Mouse (Mus musculus): ENCODE data around the gene Il12rb1. TPM values are rescaled to one million over a fixed set of nuclear protein-coding genes. Genes with fewer than 3 reads are reported as not detected.

Il12rb1 gene
- polyA plus RNA-seq, 1 experiment, result 0.58 TPM

DNA sequence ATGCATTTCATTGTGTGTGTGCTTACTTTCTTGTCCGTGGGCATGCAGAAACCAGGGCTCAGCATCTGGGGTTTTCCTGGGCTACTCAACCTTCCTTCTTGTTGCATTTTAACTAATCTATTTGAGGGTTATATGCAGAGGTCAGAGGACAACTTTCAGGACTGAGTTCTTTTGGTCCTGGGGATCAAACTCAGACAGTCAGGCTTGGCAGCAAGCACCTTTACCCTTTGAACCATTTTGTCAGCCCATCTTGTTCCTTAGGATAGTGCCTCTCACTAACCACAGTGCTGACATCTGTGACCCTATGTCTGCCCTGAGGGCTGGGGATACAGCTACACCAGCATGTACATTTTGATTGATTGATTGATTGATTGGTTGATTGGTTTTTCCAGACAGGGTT lies 19.5 kb downstream of the Il12rb1 start:
- DNase-seq (ENCODE audit: low spot score), result no peak

DNA sequence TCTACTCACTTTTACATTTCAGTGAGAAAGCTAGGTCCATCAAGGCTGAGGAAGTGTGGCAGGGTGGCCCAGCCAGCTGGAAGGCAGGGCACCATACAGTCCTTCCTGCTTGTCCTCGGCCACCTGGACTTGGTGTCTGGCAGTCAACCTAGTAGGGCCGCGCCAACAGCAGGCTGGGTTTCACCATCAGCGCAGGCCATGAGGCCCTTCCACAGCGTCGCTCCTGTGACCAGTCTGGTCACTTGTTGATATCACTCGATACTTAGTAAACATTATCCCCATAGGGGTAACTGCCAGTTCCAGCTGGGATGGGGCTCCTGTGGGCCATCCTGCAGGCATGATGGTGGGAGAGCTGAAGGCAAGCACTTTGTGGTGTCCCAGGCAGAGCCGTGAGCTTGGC lies 23.3 kb downstream of the Il12rb1 start:
- DNase-seq (ENCODE audit: low spot score), result no peak

DNA sequence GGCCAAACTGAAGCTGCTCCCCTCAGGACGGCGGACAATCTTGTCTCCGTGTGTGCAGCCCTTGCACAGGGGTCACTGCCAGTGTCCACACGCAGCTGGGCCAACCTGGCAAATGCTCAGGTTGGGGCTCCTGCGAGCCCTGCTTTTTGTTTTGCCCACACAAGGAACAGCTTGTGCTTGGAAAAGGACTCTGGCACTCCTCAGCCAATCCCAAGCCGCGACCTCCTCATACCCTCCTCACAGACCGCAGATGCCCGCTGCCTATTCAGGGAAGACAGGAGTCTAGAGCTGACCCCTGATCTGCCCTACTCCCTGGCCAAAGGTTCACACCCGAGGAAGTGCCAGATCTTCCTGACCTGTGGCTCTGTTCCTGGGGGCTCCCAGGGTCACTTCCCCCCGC lies 24.1 kb downstream of the Il12rb1 start:
- DNase-seq (ENCODE audit: low spot score), result no peak

DNA sequence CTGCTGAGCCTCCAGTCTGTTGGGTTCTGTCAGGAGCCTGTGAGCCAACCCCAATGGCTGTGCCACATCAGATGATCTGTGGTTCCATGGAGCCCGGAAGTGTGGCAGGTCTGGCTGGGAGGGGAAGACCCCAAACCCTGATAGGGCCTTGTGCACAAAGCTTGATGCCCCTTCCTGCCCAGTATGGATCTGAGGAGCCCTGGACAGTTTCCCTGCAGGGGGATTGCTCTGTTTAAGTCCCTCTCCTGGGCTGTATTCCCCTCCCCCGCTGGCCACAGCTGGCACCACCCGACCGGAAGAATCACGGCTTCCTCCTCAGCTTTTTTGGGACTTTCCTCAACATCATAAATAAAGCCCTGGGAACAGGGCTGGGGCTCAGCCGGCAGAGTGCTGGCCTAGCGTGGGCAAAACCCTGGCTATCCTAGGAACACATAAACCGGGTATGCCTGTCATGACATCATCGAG lies 24.8 kb downstream of the Il12rb1 start:
- DNase-seq (ENCODE audit: low spot score), result no peak

DNA sequence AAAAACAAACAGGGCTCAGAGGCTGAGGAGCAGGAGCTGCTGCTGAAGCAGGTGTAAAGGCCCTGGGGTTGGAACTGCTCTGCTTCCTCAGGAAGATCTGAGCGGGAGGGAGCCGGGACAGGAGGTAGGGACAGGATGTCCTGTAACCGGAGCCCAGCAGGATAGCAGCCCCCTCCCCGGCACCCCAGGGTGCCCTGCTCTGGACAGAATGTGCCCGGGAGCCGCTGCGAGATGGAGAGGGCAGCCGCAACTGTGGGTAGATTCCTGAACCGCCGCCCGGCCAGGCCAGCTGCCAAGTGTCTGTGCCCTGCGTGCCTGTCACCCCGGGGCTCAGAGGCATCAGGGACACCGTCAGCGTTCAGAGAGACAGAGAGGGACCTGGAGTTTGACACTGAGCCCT lies 25.3 kb downstream of the Il12rb1 start:
- DNase-seq (ENCODE audit: low spot score), result no peak

DNA sequence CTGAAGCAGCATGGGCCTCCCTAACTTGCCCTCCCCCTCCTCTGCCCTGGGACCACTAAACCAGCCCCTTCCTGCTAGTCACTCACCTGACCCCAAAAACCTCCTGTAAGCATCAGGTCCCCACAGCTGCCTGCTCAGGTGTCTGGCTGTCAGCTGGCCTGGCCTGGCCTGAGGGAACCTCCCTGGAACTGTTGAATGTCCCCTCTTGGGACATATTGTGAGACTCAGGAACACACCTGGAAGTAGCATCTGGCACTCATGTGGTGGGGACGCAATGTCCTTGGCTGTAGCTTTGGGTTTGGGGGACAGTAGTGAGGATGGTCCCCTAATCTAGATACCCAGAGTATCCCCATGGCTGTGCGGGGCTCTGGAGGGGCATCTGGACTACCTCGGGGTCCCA lies 25.8 kb downstream of the Il12rb1 start:
- no peak for DNase-seq (ENCODE audit: low spot score)

DNA sequence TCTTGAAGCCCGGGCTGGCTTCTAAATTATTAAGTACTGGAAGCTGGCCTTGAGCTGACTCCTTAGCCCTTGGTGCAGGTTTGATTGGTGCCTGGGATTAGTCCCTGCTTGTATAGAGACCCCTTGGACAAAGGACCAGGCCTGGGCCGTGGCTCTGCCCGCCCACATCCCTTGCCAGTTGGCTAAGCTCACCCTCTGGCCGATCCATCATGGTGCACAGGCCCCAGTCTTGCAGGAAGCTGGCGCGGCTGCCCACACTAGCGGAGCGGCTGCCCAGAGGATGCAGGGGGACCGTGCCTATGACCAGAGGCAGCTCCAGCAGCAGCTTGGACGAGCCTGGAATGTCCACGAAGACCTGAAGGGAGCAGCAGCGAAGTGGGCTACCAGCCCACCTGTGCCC lies 28.4 kb downstream of the Il12rb1 start:
- DNase-seq (ENCODE audit: low spot score), result no peak

DNA sequence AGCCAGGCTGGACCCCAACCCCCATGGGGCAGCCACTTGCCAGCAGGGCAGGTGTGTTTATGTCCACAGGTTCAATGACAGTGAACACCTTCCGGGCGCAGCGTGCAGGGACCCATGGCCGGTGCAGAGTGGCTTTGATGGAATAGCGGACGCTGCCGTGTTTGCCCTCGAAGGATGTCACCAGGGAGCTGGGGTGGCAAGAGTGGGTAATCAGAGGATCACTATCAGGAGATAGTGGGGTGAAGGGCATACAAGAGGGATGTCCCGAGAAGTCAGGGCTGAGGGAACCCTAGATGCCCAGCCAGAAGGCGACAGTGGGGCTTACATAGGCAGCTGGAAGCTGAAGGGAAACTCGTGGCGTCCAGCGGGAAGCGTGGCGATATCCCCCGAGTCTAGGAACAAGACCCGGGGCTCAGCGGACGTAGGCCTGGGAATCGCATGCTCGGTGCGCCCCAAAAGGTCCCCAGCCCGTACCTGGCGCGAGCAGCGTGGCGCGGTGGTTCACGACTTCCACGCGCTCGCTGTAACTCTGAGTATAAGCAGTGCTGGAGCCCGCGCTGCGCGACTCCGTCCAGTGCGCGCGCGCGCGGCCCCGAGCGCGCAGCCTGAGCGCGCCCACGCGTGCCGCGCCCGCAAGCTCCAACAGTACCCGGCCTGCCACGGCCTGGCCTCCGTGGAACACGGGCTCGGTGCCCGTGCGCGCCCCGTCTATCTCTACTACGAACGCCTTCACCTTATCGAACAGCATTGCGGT lies 30.6 kb downstream of the Il12rb1 start:
- DNase-seq (ENCODE audit: low spot score), result peak; percentile 48

DNA sequence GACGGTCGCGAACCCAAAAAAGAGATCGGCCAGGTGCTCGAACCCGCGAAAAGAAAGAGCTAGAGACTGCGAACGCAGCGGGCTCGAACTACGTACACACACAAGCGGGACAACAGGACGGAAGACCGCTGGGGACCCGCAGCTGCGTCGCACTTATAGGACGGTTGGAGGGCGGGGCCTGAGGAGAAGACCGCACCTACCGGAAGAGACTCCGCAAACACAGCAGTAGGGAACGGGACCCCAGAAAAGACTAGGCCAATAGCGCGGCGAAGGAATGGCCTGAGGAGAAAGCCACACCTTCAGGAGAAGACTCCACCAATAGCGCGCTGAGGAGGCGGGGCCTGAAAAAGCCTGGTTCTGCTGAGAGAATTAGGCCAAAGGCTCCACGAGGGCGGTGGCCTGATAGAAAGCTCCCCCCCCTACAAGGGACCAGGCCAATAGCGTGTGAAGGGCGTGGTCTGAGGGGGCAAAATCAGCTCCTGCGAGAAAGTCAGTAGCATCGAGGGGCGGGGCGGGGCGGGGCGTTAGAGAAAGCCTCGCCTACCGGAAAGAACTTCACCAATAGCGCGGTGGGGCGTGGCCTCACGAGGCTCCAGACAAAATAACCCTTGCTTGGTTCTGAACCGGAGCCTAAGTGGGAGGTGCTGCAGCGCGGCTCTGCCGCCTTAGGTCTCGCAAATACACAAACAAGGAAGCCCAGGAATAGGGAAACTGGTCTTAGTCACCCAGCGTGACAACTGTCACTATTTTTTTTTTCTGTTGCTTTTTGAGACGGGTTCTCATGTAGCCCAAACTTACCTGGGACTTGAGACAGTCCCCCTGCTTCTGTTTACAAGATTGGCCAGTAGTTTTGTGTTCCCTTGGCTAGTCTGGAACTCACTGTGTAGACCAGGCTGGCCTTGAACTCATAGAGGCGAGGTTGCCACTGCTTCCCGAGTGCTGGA lies 31.4 kb downstream of the Il12rb1 start, which contains the start of gene Arrdc2:
Gene Arrdc2 (minus strand): TSS at position 313 of the 944 bp plus-strand sequence.
- DNase-seq (ENCODE audit: low spot score), result peak; percentile 90

DNA sequence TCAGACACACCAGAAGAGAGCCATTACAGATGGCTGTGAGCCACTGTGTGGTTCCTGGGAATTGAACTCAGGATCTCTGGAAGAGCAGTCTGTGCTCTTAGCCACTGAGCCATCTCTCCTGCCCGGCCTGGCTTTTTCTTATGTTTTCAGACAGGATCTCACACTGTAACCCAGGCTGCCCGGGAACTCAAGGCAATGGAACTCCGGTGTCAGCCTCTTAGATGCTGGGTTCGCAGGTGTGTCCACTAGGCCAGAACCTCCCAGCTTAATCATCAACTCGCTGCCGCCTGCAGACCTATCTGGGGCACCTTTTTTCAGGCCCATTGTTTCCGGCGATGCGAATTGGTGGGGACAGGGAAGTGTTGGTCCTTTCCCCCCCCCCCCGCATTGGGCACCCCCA lies 32.3 kb downstream of the Il12rb1 start:
- no peak for DNase-seq (ENCODE audit: low spot score)

DNA sequence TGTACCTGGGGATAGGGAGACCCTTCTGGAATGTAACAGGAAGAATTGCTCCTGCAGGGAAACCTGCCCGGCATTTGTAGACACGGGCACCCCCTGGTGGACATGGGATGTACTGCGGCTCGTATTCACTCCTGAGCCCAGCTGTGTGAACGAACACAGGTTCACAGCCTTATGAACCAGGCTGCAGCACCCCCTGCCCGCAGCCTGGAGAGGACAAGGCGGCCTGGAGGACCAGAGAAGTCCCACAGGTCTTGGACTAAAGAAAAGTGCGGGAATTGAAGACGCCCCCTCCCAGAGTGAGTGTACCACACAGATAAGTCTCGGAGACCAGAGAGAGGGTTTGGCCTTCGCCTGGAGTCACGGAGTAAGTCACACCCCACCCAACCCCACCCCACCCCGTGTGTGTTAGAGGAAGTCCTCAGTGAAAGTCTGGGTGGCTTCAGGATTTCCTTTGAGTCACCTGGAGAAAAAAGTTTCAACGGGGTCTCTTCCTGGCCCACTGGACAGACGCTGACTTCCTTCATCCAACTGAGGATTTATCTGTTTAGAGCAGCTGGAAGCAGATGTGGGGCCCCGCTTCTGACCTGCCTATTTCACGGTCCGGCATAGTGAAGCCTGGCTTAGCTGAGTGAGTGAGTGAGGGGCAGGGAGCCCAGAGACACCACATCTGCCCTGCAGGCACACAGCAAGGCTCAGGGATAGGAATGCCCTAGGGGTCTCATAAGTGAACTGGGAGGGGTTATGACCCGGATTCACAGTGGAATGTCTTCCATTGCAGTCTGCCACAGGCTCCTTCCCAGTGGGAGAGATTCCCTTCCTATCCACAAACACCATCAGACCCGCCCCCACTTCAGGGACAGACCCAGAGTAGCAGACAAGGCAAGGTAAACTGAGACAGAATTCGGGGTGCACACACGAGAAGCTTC lies 33.2 kb downstream of the Il12rb1 start:
- peak; percentile 83 for DNase-seq (ENCODE audit: low spot score)

DNA sequence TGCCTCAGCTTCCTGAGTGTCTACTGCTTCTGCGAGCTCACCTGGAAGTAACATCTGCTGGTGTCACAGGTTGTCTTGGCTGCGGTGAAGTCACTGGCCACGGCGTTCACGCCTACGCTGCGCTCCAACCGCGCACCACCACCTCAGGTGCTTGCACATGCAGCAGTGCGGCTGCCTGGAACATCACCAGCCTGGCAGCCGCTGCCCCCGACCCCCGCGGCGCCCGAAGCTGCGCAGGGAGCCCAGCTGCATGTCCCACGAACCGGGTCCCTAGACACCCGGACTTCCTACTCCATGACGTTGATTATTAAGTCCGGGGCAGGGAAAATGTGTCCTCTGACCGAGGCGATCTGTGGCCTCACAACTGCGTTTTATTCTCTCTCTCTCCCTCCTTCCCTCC lies 34.2 kb downstream of the Il12rb1 start:
- DNase-seq (ENCODE audit: low spot score), result no peak

DNA sequence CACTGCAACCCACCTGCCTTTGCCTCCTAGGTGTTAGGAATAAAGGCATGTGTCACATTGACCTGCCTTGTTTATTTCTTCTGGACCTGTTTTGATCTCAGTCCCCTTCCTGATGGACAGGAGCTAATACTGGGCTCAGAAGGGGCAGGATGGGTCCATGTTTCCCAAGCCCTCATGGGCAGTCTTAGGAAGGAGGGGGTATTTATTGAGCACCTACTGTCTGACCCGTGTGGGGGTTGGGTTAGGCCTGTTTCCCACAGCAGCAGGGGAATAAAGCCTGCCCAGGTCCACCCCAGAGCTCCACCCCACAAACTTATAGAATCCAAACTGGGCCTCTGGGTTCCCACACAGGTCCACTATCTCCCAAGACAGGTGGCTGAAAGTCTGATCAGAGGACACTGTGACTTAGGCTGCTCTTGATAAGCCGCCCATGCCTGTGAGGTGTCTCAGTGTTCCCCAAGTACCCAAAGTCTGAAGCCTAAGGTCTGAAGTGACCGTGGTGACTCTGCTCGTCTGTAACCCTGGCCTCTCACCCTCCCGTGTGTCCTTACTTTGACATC lies 35.0 kb downstream of the Il12rb1 start:
- no peak for DNase-seq (ENCODE audit: low spot score)

DNA sequence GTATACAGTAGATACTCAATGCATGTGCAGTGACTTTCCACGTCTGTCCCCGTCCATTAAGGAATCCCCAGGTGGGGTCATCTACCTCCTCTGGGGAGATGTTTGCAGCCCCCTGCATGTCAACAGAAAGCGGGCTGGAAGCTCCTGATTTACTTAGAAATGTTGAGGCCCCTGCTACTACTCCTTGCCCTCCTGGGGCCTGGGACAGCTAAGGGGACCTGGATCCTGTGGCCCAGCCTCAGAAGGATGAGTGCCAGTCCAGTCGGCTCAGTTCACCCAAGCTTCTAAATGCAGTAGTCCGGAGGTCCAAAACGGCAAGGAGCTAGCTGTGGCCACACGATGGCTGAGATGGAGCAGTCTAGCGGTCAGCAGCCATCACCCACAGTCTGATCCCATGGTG lies 35.7 kb downstream of the Il12rb1 start:
- DNase-seq (ENCODE audit: low spot score), result no peak

DNA sequence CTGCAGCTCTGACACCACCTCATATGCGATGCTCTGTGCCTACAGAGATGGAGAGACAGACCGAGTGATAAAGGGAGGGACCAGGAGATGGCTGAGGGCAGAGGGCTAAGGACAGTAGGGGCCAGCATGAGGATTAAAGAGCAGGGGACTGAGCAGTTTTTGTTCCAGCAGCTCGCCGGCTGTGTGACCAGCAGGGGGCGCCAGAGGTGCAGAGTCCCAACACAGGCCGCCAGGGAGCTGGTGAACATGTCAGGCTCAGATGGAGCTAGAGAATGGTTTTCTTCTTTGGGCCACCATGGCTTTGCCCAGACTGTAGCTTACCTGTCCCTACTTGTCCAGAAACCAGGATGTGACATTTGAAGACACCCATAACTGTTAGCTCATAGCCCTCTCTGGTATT lies 36.3 kb downstream of the Il12rb1 start:
- peak; percentile 85 for DNase-seq (ENCODE audit: low spot score)

DNA sequence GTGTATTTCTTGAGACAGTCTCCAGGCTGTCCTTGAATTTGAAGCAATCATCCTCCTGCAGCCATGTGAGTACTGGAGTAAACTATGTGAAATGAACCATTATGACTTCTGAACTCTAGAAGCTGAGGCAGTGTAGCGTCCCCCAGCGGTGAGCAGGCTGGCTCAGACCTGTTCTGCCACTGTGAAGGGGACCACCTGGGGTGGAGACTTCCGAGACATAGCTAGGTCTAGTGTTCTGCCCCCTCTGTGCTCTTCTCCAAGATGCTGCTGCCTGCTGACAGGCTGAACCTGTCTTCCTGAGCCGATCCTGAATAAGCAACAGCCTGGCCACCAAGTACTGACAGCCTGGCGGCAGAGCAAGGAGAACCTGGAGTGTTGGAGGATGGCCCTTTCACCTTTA lies 36.9 kb downstream of the Il12rb1 start:
- DNase-seq (ENCODE audit: low spot score), result no peak

DNA sequence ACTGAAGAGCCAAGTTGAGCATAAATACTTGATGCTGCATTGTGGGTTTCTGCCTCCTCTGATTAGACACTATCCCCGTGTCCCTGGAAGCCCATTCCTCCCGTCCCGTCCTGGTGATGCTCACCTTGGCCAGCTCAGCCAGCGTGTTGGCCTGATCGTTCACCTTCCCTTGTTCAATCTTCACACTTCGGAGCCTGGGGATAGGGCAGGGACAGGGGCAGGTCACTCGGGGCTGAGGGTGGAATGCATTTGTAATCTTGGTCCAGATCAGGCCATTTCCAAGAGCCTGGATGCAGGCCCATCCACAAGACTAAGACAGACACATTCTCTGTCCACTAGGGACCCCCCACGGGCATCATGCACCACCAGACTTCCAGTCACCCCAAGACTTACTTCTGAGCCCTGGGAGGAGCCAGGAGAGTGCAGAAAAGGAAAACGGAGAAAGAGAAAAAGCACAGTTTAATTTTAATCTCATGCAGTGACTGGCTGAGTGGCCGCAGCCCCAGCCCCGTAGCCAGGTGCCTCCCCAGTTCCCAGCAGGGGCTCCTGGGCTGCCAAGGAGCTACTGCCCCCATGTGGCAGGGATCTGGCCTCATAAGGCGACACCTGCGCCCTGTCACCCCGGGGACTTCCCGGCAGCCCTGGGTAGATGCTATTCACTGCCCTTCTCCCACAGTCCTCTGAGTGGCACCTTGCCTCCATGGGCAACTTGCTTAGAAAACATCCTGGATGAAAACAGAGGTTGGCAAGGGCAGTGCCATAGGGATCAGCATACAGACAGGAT lies 38.3 kb downstream of the Il12rb1 start:
- no peak for DNase-seq (ENCODE audit: low spot score)

DNA sequence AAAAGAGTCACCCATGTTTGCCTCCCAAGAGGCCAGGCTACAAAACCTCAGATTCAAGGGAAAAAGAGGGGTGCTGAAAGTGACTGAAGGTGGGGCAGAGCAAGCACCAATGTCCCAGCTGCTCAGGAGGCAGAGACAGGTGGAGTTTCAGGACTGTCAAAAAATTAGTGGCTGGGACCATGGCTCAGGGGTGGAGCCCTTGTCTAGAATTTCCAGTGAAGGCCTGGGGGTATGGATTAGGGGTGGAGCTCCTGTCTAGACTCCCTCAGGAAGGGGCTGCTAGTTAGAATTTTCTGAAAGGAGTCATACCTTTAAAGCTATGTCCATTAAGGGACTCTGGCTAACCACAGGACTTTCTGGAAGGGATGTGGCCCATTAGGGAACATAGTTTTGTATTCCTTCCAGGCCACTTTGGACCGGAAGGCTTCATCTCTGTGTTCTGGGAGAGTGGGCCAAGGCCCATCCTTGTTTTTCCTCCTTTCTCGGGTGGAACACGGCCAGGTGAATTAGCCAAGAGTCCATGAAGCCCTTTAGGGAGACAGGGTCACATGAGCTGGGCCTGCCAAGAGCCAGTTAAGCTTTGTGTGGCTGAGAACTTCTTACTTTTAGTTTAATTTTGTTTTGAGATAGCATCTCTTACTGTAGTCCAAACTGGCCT lies 41.2 kb downstream of the Il12rb1 start:
- no peak for DNase-seq (ENCODE audit: low spot score)

DNA sequence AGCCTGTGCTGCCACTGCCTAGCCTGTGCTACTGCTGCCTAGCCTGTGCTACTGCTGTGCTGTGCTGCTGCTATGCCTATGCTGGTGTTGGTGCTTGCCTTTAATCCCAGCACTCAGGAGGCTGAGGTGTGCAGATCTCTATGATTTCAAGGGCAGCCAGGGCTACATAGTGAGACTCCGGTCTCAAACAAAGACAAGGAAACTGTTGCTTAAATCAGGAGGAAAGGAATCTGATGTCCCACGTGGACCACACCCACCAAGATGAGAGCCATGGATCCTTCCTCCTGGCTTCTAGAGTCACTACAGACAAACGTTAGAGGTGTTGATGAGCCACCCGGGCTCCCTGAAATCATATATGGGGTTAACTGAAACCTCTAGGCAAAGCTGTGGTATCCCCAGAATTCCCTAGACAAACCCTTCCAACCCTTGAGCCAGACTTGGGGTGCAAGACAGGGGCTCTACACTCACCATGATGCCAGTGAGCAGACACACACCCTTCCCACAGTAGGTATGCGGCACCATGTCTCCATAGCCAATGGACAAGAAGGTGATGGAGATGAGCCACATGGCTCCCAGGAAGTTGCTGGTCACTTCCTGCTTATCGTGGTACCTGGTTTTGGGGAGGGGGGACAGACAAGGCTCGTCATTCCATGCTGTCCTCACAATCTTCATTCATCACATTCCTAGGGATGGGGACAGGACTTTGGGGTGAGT lies 42.0 kb downstream of the Il12rb1 start:
- no peak for DNase-seq (ENCODE audit: low spot score)

Data from urinary bladder, adult 2 months (tissue).